Mouse (Mus musculus) neural tube, embryonic 14.5 days (tissue): ENCODE data around the gene Cfi. TPM values are rescaled to one million over a fixed set of nuclear protein-coding genes. Genes with fewer than 3 reads are reported as not detected.
A peak's percentile ranks its signal among the peaks of the same experiment; 100 is the strongest.

Source experiments
- ATAC-seq: fragments of 200-750 bp; cut with Nextera tagmentation; 2 replicates; pipeline ENCODE4 v1.8.0; 2017; ENCODE audit warnings: low read depth, mild to moderate bottlenecking, moderate TSS enrichment, moderate library complexity
- H3K27ac ChIP-seq: fragments of 300-500 bp; sonication (generic); 2 replicates; pipeline ENCODE4 v1.5.1; 2014; ENCODE audit warnings: low read depth, mild to moderate bottlenecking, control low read depth, low read length, moderate library complexity, mixed read lengths
- H3K27me3 ChIP-seq: fragments of 300-500 bp; sonication (generic); 2 replicates; pipeline ENCODE4 v1.6.1; 2014; ENCODE audit warnings: low read length; ENCODE audit not compliant: control insufficient read depth, insufficient read depth
- H3K36me3 ChIP-seq: fragments of 300-500 bp; sonication (generic); 2 replicates; pipeline ENCODE4 v1.6.1; 2014; ENCODE audit warnings: low read length, mixed read lengths; ENCODE audit not compliant: control insufficient read depth, insufficient read depth
- H3K4me1 ChIP-seq: fragments of 300-500 bp; sonication (generic); 2 replicates; pipeline ENCODE4 v1.6.1; 2014; ENCODE audit warnings: low read length; ENCODE audit not compliant: control insufficient read depth, insufficient read depth
- H3K4me2 ChIP-seq: fragments of 300-500 bp; sonication (generic); 2 replicates; pipeline ENCODE4 v1.6.1; 2014; ENCODE audit warnings: mild to moderate bottlenecking, low read depth, low read length, control low read depth
- H3K4me3 ChIP-seq: fragments of 300-500 bp; sonication (generic); 2 replicates; pipeline ENCODE4 v1.5.1; 2014; ENCODE audit warnings: low read depth, low read length, control low read depth, mixed read lengths
- H3K9ac ChIP-seq: fragments of 300-500 bp; sonication (generic); replicated peaks from 2 replicates; pipeline ENCODE4 v1.6.1; 2014; ENCODE audit warnings: low read depth, mild to moderate bottlenecking, control low read depth, low read length, mixed read lengths
- H3K9me3 ChIP-seq: fragments of 300-500 bp; sonication (generic); 2 replicates; pipeline ENCODE4 v1.6.1; 2016; ENCODE audit warnings: low read length; ENCODE audit not compliant: control insufficient read depth
- WGBS: fragments of 180-500 bp; shearing (Covaris S2); extraction: QIAGEN DNeasy Blood & Tissue Kit; methylation state at CpG from one replicate; pipeline ENCODE4 v1.1.7; 2014; 5-methylcytosine and 5-hydroxymethylcytosine counted together
- polyA plus RNA-seq: library from polyadenylated mRNA; unstranded; fragments of >200 nt; fragmentation: Nextera tagmentation; extraction: Ambion mirVana; gene quantifications from 2 replicates; pipeline ENCODE4 v1.2.1, GENCODE M21; 2014

Cfi gene
- polyA plus RNA-seq, 1 experiment from 2014 or later = 0.16 TPM

GRCm38 (mm10) chr3:129903369-129903768 is 67.7 kb downstream of the Cfi start:
- Histone ChIP-seq H3K27me3 (no peaks in the 10 kb centered on the region), H3K9me3 (no peaks in the 10 kb centered on the region), H3K36me3 (no peaks in the 10 kb centered on the region), H3K9ac (no peak overlapping the region), H3K27ac (no peak overlapping the region), H3K4me1 (no peaks in the 10 kb centered on the region), H3K4me2 (no peak overlapping the region), H3K4me3 (no peak overlapping the region)
- ATAC-seq = no peak
- WGBS = 93% methylated on average over 3 of the region's 3 CpGs

DNA sequence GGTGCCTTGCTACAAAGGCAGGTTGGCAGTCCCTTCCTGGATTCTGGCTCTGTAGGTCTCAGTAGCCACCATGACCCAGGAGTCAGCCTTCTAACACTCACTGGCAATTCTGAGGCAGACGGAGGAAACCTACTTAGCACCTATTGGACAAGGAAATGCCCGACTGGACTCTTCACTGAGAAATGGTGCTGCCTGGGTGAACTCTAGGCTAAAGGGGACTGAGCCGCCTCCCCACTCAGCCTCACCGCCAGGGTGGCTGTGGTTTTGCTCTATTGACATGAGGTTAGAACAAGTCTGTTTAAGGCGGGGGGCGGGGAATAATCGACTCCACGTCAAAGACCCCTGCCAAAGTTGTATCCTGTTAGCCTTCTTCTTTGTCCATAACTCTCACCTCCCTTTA is 68.2 kb downstream of the Cfi start:
- H3K4me3 ChIP-seq = no peak overlapping the region
- 88% methylated on average over 8 of the region's 8 CpGs for WGBS
- H3K9me3 ChIP-seq = no peaks in the 10 kb centered on the region
- no peaks in the 10 kb centered on the region for H3K36me3 ChIP-seq
- no peak overlapping the region for H3K27ac ChIP-seq
- H3K27me3 ChIP-seq = no peaks in the 10 kb centered on the region
- no peaks in the 10 kb centered on the region for H3K4me1 ChIP-seq
- no peak overlapping the region for H3K4me2 ChIP-seq
- no peak overlapping the region for H3K9ac ChIP-seq
- ATAC-seq = no peak

DNA sequence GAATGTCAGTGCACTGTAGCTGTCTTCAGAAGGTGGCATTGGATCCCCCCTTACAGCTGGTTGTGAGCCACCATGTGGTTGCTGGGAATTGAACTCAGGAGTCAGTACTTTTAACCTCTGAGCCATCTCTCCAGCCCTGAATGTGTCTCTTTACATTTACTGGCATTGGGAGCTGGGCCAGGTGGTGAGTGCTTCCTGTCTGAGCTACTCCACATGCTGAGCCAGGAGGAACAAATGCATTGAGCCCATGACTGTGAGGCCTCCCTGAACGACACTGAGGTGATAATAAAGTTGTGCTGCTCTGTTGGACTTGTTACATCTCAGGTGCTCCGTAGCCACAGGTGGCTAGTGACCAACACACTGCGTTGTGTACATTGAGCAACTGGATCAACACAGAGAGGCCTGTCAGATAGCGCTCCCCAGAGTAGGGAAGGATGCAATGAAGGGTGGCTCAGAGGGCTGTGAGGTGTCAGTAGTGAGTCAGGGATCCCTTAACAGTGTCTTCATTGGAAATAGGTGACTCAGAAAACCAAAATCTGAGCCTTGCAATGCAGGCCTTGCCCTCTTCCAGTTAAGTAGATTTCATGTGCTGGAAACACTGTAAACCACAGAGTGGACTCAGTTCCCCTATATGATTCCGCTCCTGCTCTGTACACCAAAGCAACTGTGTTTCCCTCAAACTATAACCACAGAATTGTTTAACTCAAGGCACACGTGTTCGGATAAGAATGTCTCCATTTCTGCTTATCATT is 68.9 kb downstream of the Cfi start:
- no peak overlapping the region for H3K4me3 ChIP-seq
- H3K9me3 ChIP-seq = no peaks in the 10 kb centered on the region
- WGBS = 88% methylated on average over 7 of the region's 7 CpGs
- H3K27me3 ChIP-seq = no peaks in the 10 kb centered on the region
- no peak overlapping the region for H3K4me2 ChIP-seq
- no peaks in the 10 kb centered on the region for H3K4me1 ChIP-seq
- H3K36me3 ChIP-seq = no peaks in the 10 kb centered on the region
- no peak for ATAC-seq
- no peak overlapping the region for H3K9ac ChIP-seq
- H3K27ac ChIP-seq = no peak overlapping the region

- 92% methylated on average over 14 of the region's 14 CpGs for whole genome bisulfite sequencing
- Histone ChIP-seq H3K36me3 (no peaks in the 10 kb centered on the region), H3K4me1 (no peaks in the 10 kb centered on the region), H3K27ac (no peak overlapping the region), H3K4me2 (no peak overlapping the region), H3K27me3 (no peaks in the 10 kb centered on the region), H3K9ac (no peak overlapping the region), H3K4me3 (no peak overlapping the region), H3K9me3 (no peaks in the 10 kb centered on the region)
- ATAC-seq = no peak
Measured at GRCm38 (mm10) chr3:129912025-129912424, 76.3 kb downstream of the Cfi start.

- H3K27ac ChIP-seq = no peak overlapping the region
- no peaks in the 10 kb centered on the region for H3K36me3 ChIP-seq
- WGBS = 92% methylated on average over 13 of the region's 13 CpGs
- H3K27me3 ChIP-seq = no peaks in the 10 kb centered on the region
- H3K4me1 ChIP-seq = no peaks in the 10 kb centered on the region
- H3K4me2 ChIP-seq = no peak overlapping the region
- no peaks in the 10 kb centered on the region for H3K9me3 ChIP-seq
- ATAC-seq = no peak
- H3K9ac ChIP-seq = no peak overlapping the region
- H3K4me3 ChIP-seq = no peak overlapping the region
Measured at GRCm38 (mm10) chr3:129913241-129913640, 77.6 kb downstream of the Cfi start.

DNA sequence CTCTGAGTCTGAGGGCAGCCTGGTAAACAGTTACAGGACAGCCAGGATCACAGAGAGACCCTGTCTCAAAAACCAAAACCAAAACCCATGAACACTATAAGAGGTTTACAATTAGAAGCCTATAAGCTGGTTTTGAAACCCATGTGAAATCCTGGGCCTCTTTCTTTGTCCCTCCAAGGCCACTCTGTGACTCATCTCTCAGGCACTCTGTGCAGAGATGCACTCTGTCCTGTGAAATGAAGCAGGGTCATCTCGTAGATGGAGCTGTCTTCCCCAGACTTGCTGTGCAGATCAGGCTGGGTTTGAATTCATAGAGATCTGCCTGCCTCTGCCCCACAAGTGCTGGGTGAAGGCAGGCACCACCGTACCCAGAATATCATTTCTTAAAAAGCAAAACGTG is 81.7 kb downstream of the Cfi start:
- Histone ChIP-seq H3K27me3 (no peaks in the 10 kb centered on the region), H3K9ac (no peak overlapping the region), H3K36me3 (no peaks in the 10 kb centered on the region), H3K4me1 (no peaks in the 10 kb centered on the region), H3K4me3 (no peak overlapping the region), H3K9me3 (no peaks in the 10 kb centered on the region), H3K4me2 (no peak overlapping the region), H3K27ac (no peak overlapping the region)
- 84% methylated on average over 3 of the region's 3 CpGs for WGBS
- no peak for ATAC-seq

DNA sequence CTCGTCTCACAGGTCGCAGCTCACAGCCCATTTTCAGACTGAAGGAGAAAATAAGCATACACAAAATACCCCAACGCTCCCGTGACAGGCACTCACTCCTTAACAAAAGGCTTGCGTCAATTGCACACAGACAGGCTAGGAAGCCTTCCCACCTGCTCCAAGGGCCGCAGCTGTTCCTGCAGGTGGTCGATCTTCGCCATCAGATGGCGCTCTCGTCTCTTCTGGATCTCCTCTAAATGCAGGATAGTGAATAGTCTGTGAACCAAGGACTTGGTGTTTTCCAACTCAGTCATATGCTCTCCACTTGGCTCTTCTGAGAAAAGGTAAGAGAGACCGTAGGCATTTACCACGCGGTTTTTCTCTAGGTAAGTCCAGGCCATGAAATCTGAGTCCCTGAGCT is 82.8 kb downstream of the Cfi start:
- Histone ChIP-seq H3K27me3 (no peaks in the 10 kb centered on the region), H3K9me3 (no peaks in the 10 kb centered on the region), H3K27ac (no peak overlapping the region), H3K9ac (no peak overlapping the region), H3K4me3 (no peak overlapping the region), H3K4me2 (no peak overlapping the region), H3K4me1 (no peaks in the 10 kb centered on the region), H3K36me3 (no peaks in the 10 kb centered on the region)
- WGBS = 14% methylated on average over 13 of the region's 13 CpGs
- peak; percentile 90 for ATAC-seq

- Histone ChIP-seq H3K4me1 (no peaks in the 10 kb centered on the region), H3K27ac (no peak overlapping the region), H3K36me3 (no peaks in the 10 kb centered on the region), H3K4me2 (no peak overlapping the region), H3K9me3 (no peaks in the 10 kb centered on the region), H3K27me3 (no peaks in the 10 kb centered on the region), H3K9ac (no peak overlapping the region), H3K4me3 (no peak overlapping the region)
- WGBS = 88% methylated on average over 7 of the region's 7 CpGs
- no peak for ATAC-seq
Measured at GRCm38 (mm10) chr3:129923581-129923980, 87.9 kb downstream of the Cfi start.
